ENCODE assay signal across 7 mouse cellular contexts in genomic region chr7:27354144-27354543, GRCm38 (mm10). TPM values are rescaled to one million over a fixed set of nuclear protein-coding genes. Genes with fewer than 3 reads are reported as not detected.
DNase-seq lines count a peak whose midpoint lies in the region; ATAC-seq and TF ChIP-seq lines count a peak whose summit lies in the region.

No protein-coding gene starts in this region.

- H3K9ac ChIP-seq in ES-Bruce4 (ENCODE audit: low read depth, poor library complexity, severe bottlenecking) = peak overlapping the region; percentile 78
- H3K9ac ChIP-seq in heart, embryonic 16.5 days (ENCODE audit: low read length) = no peak overlapping the region
- H3K9ac ChIP-seq in limb, embryonic 13.5 days = no peak overlapping the region

- no peak for ATAC-seq in heart, embryonic 16.5 days (replicated peaks; ENCODE audit: extremely low read depth, insufficient read depth, low FRiP score)
- ATAC-seq in limb, embryonic 13.5 days (ENCODE audit: low FRiP score, low read depth) = peak; percentile 17; the same call in 1 of the 2 replicates
- no peak for ATAC-seq in activated CD4-positive, CD25-positive, alpha-beta regulatory T cell, adult 4 months
- no peak for ATAC-seq in megakaryocyte progenitor cell, adult 5-6 weeks (replicated peaks; ENCODE audit: poor library complexity)

- peak; percentile 25 for DNase-seq in MN1 (ENCODE audit: low spot score)
- DNase-seq in yolk sac, embryonic 10.5 days (ENCODE audit: low spot score) = peak; percentile 44

- peaks cover 5% of the 10 kb centered on the region for H3K36me3 ChIP-seq in ES-Bruce4 (ENCODE audit: control insufficient read depth, insufficient read depth, low read length, poor library complexity, severe bottlenecking)
- peaks cover 5% of the 10 kb centered on the region; the same call in 1 of the 2 replicates for H3K36me3 ChIP-seq in heart, embryonic 16.5 days (ENCODE audit: control insufficient read depth, insufficient read depth)
- peaks cover 31% of the 10 kb centered on the region for H3K36me3 ChIP-seq in limb, embryonic 13.5 days

- no peaks in the 10 kb centered on the region for H3K9me3 ChIP-seq in ES-Bruce4 (replicated peaks; ENCODE audit: control insufficient read depth, insufficient read depth, low read length, poor library complexity, severe bottlenecking)
- H3K9me3 ChIP-seq in heart, embryonic 16.5 days (replicated peaks; ENCODE audit: control insufficient read depth, low read length) = no peaks in the 10 kb centered on the region
- H3K9me3 ChIP-seq in limb, embryonic 13.5 days = no peaks in the 10 kb centered on the region

- H3K4me3 ChIP-seq in ES-Bruce4 (ENCODE audit: low read depth, low read length) = peak overlapping the region; percentile 53
- no peak overlapping the region for H3K4me3 ChIP-seq in heart, embryonic 16.5 days (ENCODE audit: low read length)
- H3K4me3 ChIP-seq in limb, embryonic 13.5 days = peak overlapping the region; percentile 67; the same call in 1 of the 2 replicates

- TF ChIP-seq CTCF in ES-Bruce4 (IDR thresholded peaks at IDR 0.05; ENCODE audit: low read depth, low read length) = no peak

- 40% methylated on average over 6 of the region's 6 CpGs for WGBS in heart, embryonic 16.5 days
- 21% methylated on average over 6 of the region's 6 CpGs for WGBS in limb, embryonic 13.5 days

- TF ChIP-seq POLR2A in ES-Bruce4 (IDR thresholded peaks at IDR 0.05; ENCODE audit: insufficient read depth, low read length) = no peak

- TF ChIP-seq EP300 in ES-Bruce4 (IDR thresholded peaks at IDR 0.05; ENCODE audit: insufficient read depth, low read depth, low read length) = no peak

- H3K4me2 ChIP-seq in heart, embryonic 16.5 days (ENCODE audit: low read depth, low read length) = 0 out of 2 replicates have a peak overlapping the region, but pooled peaks have one; percentile 14
- H3K4me2 ChIP-seq in limb, embryonic 13.5 days (replicated peaks) = peak overlapping the region; percentile 82

- H3K27me3 ChIP-seq in ES-Bruce4 (ENCODE audit: control insufficient read depth, insufficient read depth, low read length, poor library complexity, severe bottlenecking) = no peaks in the 10 kb centered on the region
- H3K27me3 ChIP-seq in heart, embryonic 16.5 days (ENCODE audit: control insufficient read depth, insufficient read depth, low read length) = no peaks in the 10 kb centered on the region
- H3K27me3 ChIP-seq in limb, embryonic 13.5 days = peaks cover 27% of the 10 kb centered on the region

- no peaks in the 10 kb centered on the region for H3K4me1 ChIP-seq in ES-Bruce4 (ENCODE audit: control insufficient read depth, insufficient read depth, low read length)
- H3K4me1 ChIP-seq in heart, embryonic 16.5 days (ENCODE audit: control insufficient read depth, insufficient read depth, low read length) = peaks cover 14% of the 10 kb centered on the region
- peaks cover 24% of the 10 kb centered on the region for H3K4me1 ChIP-seq in limb, embryonic 13.5 days

- no peak overlapping the region for H3K27ac ChIP-seq in ES-Bruce4 (ENCODE audit: insufficient read depth, low read length)
- H3K27ac ChIP-seq in heart, embryonic 16.5 days (ENCODE audit: low read length) = no peak overlapping the region
- H3K27ac ChIP-seq in limb, embryonic 13.5 days = no peak overlapping the region

RNA-seq across cellular contexts. Expression of gene Shkbp1, which starts 1.7 kb away (rescaled TPM):
- polyA plus RNA-seq in ES-Bruce4 (2011; ENCODE audit: insufficient read depth, insufficient read length, low read depth, missing spikeins) = 43.6 and 44.5 TPM in 2 replicates
- 22.3 and 24.1 TPM in 2 replicates for polyA plus RNA-seq in heart, embryonic 16.5 days (2015; fragmentation: Nextera tagmentation; extraction: Ambion mirVana)
- 49.2 and 54.5 TPM in 2 replicates for polyA plus RNA-seq in limb, embryonic 13.5 days (2015; fragmentation: Nextera tagmentation; extraction: Ambion mirVana)
- 10 to 100 TPM; 48.9 to 66.0 TPM for polyA plus RNA-seq in activated CD4-positive, CD25-positive, alpha-beta regulatory T cell, adult 4 months (2017; shearing (Covaris generic))
- total RNA-seq in megakaryocyte progenitor cell, adult 5-6 weeks (2015) = 18.8 and 23.9 TPM in 2 replicates
- 10.7 and 11.0 TPM in 2 replicates for total RNA-seq in megakaryocyte progenitor cell, adult 5-6 weeks (2017)

RNA-seq across cellular contexts. Expression of gene Gm20479, which starts 3.1 kb away (rescaled TPM):
- 15.8 and 17.1 TPM in 2 replicates for polyA plus RNA-seq in ES-Bruce4 (2011; ENCODE audit: insufficient read depth, insufficient read length, low read depth, missing spikeins)
- 0.46 TPM in 1 of 2 replicates, not detected in the other for polyA plus RNA-seq in heart, embryonic 16.5 days (2015; fragmentation: Nextera tagmentation; extraction: Ambion mirVana)
- not detected in 2 replicates for polyA plus RNA-seq in limb, embryonic 13.5 days (2015; fragmentation: Nextera tagmentation; extraction: Ambion mirVana)
- 1 to 10 TPM; 1.4 to 3.3 TPM for polyA plus RNA-seq in activated CD4-positive, CD25-positive, alpha-beta regulatory T cell, adult 4 months (2017; shearing (Covaris generic))
- not detected in 2 replicates for total RNA-seq in megakaryocyte progenitor cell, adult 5-6 weeks (2015)
- total RNA-seq in megakaryocyte progenitor cell, adult 5-6 weeks (2017) = not detected in 2 replicates

RNA-seq across cellular contexts. Expression of gene Ltbp4, which starts 16.7 kb away (rescaled TPM):
- 66.8 and 72.5 TPM in 2 replicates for polyA plus RNA-seq in ES-Bruce4 (2011; ENCODE audit: insufficient read depth, insufficient read length, low read depth, missing spikeins)
- 63.5 and 86.0 TPM in 2 replicates for polyA plus RNA-seq in heart, embryonic 16.5 days (2015; fragmentation: Nextera tagmentation; extraction: Ambion mirVana)
- polyA plus RNA-seq in limb, embryonic 13.5 days (2015; fragmentation: Nextera tagmentation; extraction: Ambion mirVana) = 25.8 and 29.3 TPM in 2 replicates
- 1 to 10 TPM in 1 of 2 experiments, under 1 TPM in 1; 0.94 to 1.3 TPM for polyA plus RNA-seq in activated CD4-positive, CD25-positive, alpha-beta regulatory T cell, adult 4 months (2017; shearing (Covaris generic))
- 0.05 TPM in 1 of 2 replicates, not detected in the other for total RNA-seq in megakaryocyte progenitor cell, adult 5-6 weeks (2015)
- total RNA-seq in megakaryocyte progenitor cell, adult 5-6 weeks (2017) = not detected in 2 replicates

Comparison
In these comparisons a context has a peak if more than half of its experiments do, and no peak if none do; other contexts are left out.
1. RNA of gene Ltbp4, which starts 16.7 kb away (polyA plus RNA-seq): 66.8 to 72.5 TPM in ES-Bruce4, 63.5 to 86.0 TPM in heart, embryonic 16.5 days and 25.8 to 29.3 TPM in limb, embryonic 13.5 days; 0.94 to 1.3 TPM in activated CD4-positive, CD25-positive, alpha-beta regulatory T cell, adult 4 months; every median in the first group is over 10 times any median in the second.